36 mouse cellular contexts compared by ENCODE assay signal in the genomic region with DNA sequence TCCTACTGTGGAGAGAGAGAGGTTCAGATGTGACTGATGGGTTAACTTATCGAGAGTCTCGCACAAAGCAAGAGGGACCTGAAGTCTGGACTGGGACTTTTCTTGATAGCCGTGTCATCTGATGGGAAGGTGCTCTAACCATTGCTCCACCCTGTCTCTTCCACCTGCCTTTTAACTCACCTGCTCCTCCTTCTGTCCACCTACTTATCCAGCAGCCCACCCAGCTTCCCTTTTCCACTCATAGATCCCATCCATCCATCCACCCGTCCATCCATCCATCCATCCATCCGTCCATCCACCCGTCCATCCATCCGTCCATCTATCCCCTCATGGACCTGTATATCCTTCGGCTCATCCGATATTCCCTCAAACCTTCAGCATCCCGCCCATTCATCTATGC. TPM values are rescaled to one million over a fixed set of nuclear protein-coding genes. Genes with fewer than 3 reads are reported as not detected.
"Had no signal": no experiment of that assay in that cellular context is flagged by ENCODE, and none has a peak within 500 bp of the region (broad histone marks: within the 10 kb centered on the region; RNA-seq: fewer than 3 reads in every experiment).

No protein-coding gene starts in this region.

- H3K4me3 ChIP-seq: limb, embryonic 10.5 days; limb, embryonic 12.5 days; limb, embryonic 13.5 days; limb, embryonic 15.5 days; liver, embryonic 12.5 days; liver, embryonic 13.5 days; liver, embryonic 15.5 days; lung, embryonic 15.5 days; megakaryocyte, embryonic 14.5 days; midbrain, embryonic 10.5 days; midbrain, embryonic 12.5 days; midbrain, embryonic 13.5 days; myocyte; neural tube, embryonic 12.5 days; neural tube, embryonic 13.5 days had no signal

- H3K36me3 ChIP-seq: liver, embryonic 15.5 days; midbrain, embryonic 12.5 days; neural tube, embryonic 12.5 days had no signal

- H3K9ac ChIP-seq: limb, embryonic 12.5 days; limb, embryonic 13.5 days; limb, embryonic 15.5 days; liver, embryonic 12.5 days; liver, embryonic 13.5 days; liver, embryonic 14.5 days; liver, embryonic 15.5 days; liver, postnatal 0 days; lung, embryonic 14.5 days; lung, embryonic 15.5 days; midbrain, embryonic 12.5 days; midbrain, embryonic 13.5 days; neural tube, embryonic 12.5 days; neural tube, embryonic 13.5 days had no signal

- H3K4me1 ChIP-seq: liver, embryonic 12.5 days; liver, embryonic 13.5 days; liver, embryonic 15.5 days had no signal

- H3K27me3 ChIP-seq: megakaryocyte, embryonic 14.5 days had no signal

- H3K4me2 ChIP-seq: limb, embryonic 12.5 days; limb, embryonic 13.5 days; limb, embryonic 15.5 days; liver, embryonic 11.5 days; liver, embryonic 12.5 days; liver, embryonic 13.5 days; liver, embryonic 15.5 days; lung, embryonic 14.5 days; lung, embryonic 15.5 days; midbrain, embryonic 12.5 days; midbrain, embryonic 13.5 days; neural tube, embryonic 12.5 days; neural tube, embryonic 13.5 days had no signal

- DNase-seq: left cerebral cortex, postnatal 4 days; liver; liver, embryonic 13.5 days; liver, postnatal 0 days; lung, adult 18-20 months; lung, adult 2 months; lung, embryonic 14.5 days; lung, postnatal 10 days; lung, postnatal 14 days; lung, postnatal 4 days; midbrain, embryonic 14.5 days had no signal

- ATAC-seq: liver, embryonic 12.5 days; liver, postnatal 0 days; lung, postnatal 0 days; midbrain, embryonic 13.5 days; midbrain, embryonic 16.5 days had no signal

- H3K9me3 ChIP-seq: limb, embryonic 10.5 days; limb, embryonic 12.5 days; limb, embryonic 13.5 days; limb, embryonic 15.5 days; liver, embryonic 12.5 days; liver, embryonic 13.5 days; liver, embryonic 15.5 days; lung, embryonic 15.5 days; megakaryocyte, embryonic 14.5 days; midbrain, embryonic 10.5 days; midbrain, embryonic 12.5 days; midbrain, embryonic 13.5 days; neural tube, embryonic 12.5 days; neural tube, embryonic 13.5 days had no signal

- H3K27ac ChIP-seq: limb, embryonic 10.5 days; limb, embryonic 12.5 days; limb, embryonic 13.5 days; limb, embryonic 15.5 days; liver, embryonic 12.5 days; liver, embryonic 13.5 days; liver, embryonic 14.5 days; liver, embryonic 15.5 days; lung, embryonic 15.5 days; macrophage; midbrain, embryonic 10.5 days; midbrain, embryonic 12.5 days; midbrain, embryonic 13.5 days; neural tube, embryonic 12.5 days; neural tube, embryonic 13.5 days had no signal

RNA-seq across cellular contexts. Expression of a gene that starts 29.5 kb away (rescaled TPM):
- total RNA-seq: monocyte, adult 5-6 weeks had no signal
- polyA plus RNA-seq: macrophage had no signal

RNA-seq across cellular contexts. Expression of a gene that starts 39.2 kb away (rescaled TPM):
- total RNA-seq: liver, adult 2 months; megakaryocyte progenitor cell, adult 5-6 weeks; megakaryocyte, adult 5-6 weeks; monocyte, adult 5-6 weeks had no signal
- polyA plus RNA-seq: limb, embryonic 10.5 days; limb, embryonic 11.5 days; limb, embryonic 12.5 days; limb, embryonic 13.5 days; limb, embryonic 15.5 days; liver, embryonic 12.5 days; liver, embryonic 15.5 days; liver, embryonic 16.5 days; liver, postnatal 0 days; lung, postnatal 0 days; macrophage; myocyte had no signal
